Mouse (Mus musculus) lung, embryonic 15.5 days (tissue): ENCODE measurements around the gene Hoxb9. TPM values are rescaled to one million over a fixed set of nuclear protein-coding genes. Genes with fewer than 3 reads are reported as not detected.
A peak's percentile ranks its signal among the peaks of the same experiment; 100 is the strongest.

Experiments used
- ATAC-seq: fragments of 200-750 bp; cut with Nextera tagmentation; 2 replicates; pipeline ENCODE4 v1.8.0; 2017; ENCODE audit warnings: moderate number of reproducible peaks, borderline replicate concordance; ENCODE audit not compliant: low FRiP score, low TSS enrichment; ENCODE audit errors: extremely low read depth
- H3K27ac ChIP-seq: fragments of 300-500 bp; sonication (generic); 2 replicates; pipeline ENCODE4 v1.5.1; 2015; ENCODE audit warnings: moderate library complexity, mild to moderate bottlenecking, inconsistent platforms
- H3K27me3 ChIP-seq: fragments of 300-500 bp; sonication (generic); 2 replicates; pipeline ENCODE4 v1.6.1; 2015; ENCODE audit warnings: inconsistent platforms
- H3K36me3 ChIP-seq: fragments of 300-500 bp; sonication (generic); 2 replicates; pipeline ENCODE4 v1.6.1; 2015; ENCODE audit warnings: inconsistent platforms
- H3K4me1 ChIP-seq: fragments of 300-500 bp; sonication (generic); 2 replicates; pipeline ENCODE4 v1.6.1; 2015; ENCODE audit warnings: inconsistent platforms
- H3K4me2 ChIP-seq: fragments of 300-500 bp; sonication (generic); 2 replicates; pipeline ENCODE4 v1.6.1; 2015; ENCODE audit warnings: inconsistent platforms, mild to moderate bottlenecking, moderate library complexity
- H3K4me3 ChIP-seq: fragments of 300-500 bp; sonication (generic); 2 replicates; pipeline ENCODE4 v1.5.1; 2015; ENCODE audit warnings: mild to moderate bottlenecking, inconsistent platforms
- H3K9ac ChIP-seq: fragments of 300-500 bp; sonication (generic); 2 replicates; pipeline ENCODE4 v1.6.1; 2015; ENCODE audit warnings: inconsistent platforms
- H3K9me3 ChIP-seq: fragments of 300-500 bp; sonication (generic); 2 replicates; pipeline ENCODE4 v1.6.1; 2016; ENCODE audit warnings: inconsistent platforms
- WGBS: fragments of 180-500 bp; shearing (Covaris S2); methylation state at CpG from one replicate; pipeline ENCODE4 v1.1.7; 2015; 5-methylcytosine and 5-hydroxymethylcytosine counted together
- polyA plus RNA-seq: library from polyadenylated mRNA; unstranded; fragments of >200 nt; fragmentation: Nextera tagmentation; extraction: Ambion mirVana; gene quantifications from 2 replicates; pipeline ENCODE4 v1.2.1, GENCODE M21; 2015

Gene Hoxb9
- polyA plus RNA-seq, 1 experiment from 2014 or later = 0.27 TPM

- no peak overlapping the region for H3K4me2 ChIP-seq
- H3K36me3 ChIP-seq = no peaks in the 10 kb centered on the region
- no peaks in the 10 kb centered on the region for H3K9me3 ChIP-seq
- H3K27me3 ChIP-seq = peaks cover 99% of the 10 kb centered on the region
- H3K4me3 ChIP-seq = no peak overlapping the region
- no peak overlapping the region for H3K27ac ChIP-seq
- peaks cover 34% of the 10 kb centered on the region for H3K4me1 ChIP-seq
- no peak for ATAC-seq
- 4% methylated on average over 1 of the region's 1 CpGs for WGBS
- H3K9ac ChIP-seq = no peak overlapping the region
Measured at GRCm38 (mm10) chr11:96268031-96268745, 3.1 kb upstream of the Hoxb9 start.

- Histone ChIP-seq H3K27me3 (peaks cover 99% of the 10 kb centered on the region), H3K9ac (no peak overlapping the region), H3K4me2 (no peak overlapping the region), H3K27ac (no peak overlapping the region), H3K9me3 (no peaks in the 10 kb centered on the region), H3K4me3 (no peak overlapping the region), H3K36me3 (no peaks in the 10 kb centered on the region), H3K4me1 (peaks cover 34% of the 10 kb centered on the region)
- WGBS = 2% methylated on average over 19 of the region's 19 CpGs
- ATAC-seq = no peak; the same call in 1 of the 2 replicates
Measured at GRCm38 (mm10) chr11:96269869-96270268, 1.4 kb upstream of the Hoxb9 start.

- Histone ChIP-seq H3K9ac (no peak overlapping the region), H3K27me3 (peaks cover 99% of the 10 kb centered on the region)
Measured at GRCm38 (mm10) chr11:96271541-96272011, 319 bp downstream of the Hoxb9 start.

GRCm38 (mm10) chr11:96272024-96272921, 1.0 kb downstream of the Hoxb9 start:
- H3K27ac ChIP-seq = no peak overlapping the region
- H3K4me3 ChIP-seq = peak overlapping the region; percentile 36
- WGBS = under 1% methylated on average over 56 of the region's 58 CpGs
- no peaks in the 10 kb centered on the region for H3K9me3 ChIP-seq
- no peak for ATAC-seq
- no peak overlapping the region for H3K9ac ChIP-seq
- peaks cover 34% of the 10 kb centered on the region for H3K4me1 ChIP-seq
- H3K4me2 ChIP-seq = peak overlapping the region; percentile 57
- peaks cover 99% of the 10 kb centered on the region for H3K27me3 ChIP-seq
- no peaks in the 10 kb centered on the region for H3K36me3 ChIP-seq

More at GRCm38 (mm10) chr11:96271541-96272011, 319 bp downstream of the Hoxb9 start:
- peak; percentile 60; the same call in 1 of the 2 replicates for ATAC-seq
- under 1% methylated on average over 52 of the region's 52 CpGs for WGBS
- Histone ChIP-seq H3K36me3 (no peaks in the 10 kb centered on the region), H3K9me3 (no peaks in the 10 kb centered on the region), H3K27ac (no peak overlapping the region), H3K4me2 (peak overlapping the region; percentile 57), H3K4me3 (peak overlapping the region; percentile 36), H3K4me1 (peaks cover 34% of the 10 kb centered on the region)

- 5% methylated on average over 10 of the region's 10 CpGs for WGBS
- H3K9me3 ChIP-seq = no peaks in the 10 kb centered on the region
- no peak overlapping the region for H3K4me2 ChIP-seq
- H3K4me3 ChIP-seq = no peak overlapping the region
- H3K27me3 ChIP-seq = peaks cover 99% of the 10 kb centered on the region
- H3K36me3 ChIP-seq = no peaks in the 10 kb centered on the region
- ATAC-seq = no peak
- H3K4me1 ChIP-seq = peaks cover 33% of the 10 kb centered on the region
- no peak overlapping the region for H3K9ac ChIP-seq
- no peak overlapping the region for H3K27ac ChIP-seq
Measured at GRCm38 (mm10) chr11:96274428-96274827, 3.2 kb downstream of the Hoxb9 start.

- H3K27ac ChIP-seq = no peak overlapping the region
- H3K9me3 ChIP-seq = no peaks in the 10 kb centered on the region
- no peak overlapping the region for H3K9ac ChIP-seq
- peaks cover 99% of the 10 kb centered on the region for H3K27me3 ChIP-seq
- H3K4me2 ChIP-seq = no peak overlapping the region
- H3K36me3 ChIP-seq = no peaks in the 10 kb centered on the region
- peaks cover 21% of the 10 kb centered on the region for H3K4me1 ChIP-seq
- 8% methylated on average over 4 of the region's 4 CpGs for WGBS
- no peak overlapping the region for H3K4me3 ChIP-seq
- no peak for ATAC-seq
Measured at GRCm38 (mm10) chr11:96275896-96276295, 4.6 kb downstream of the Hoxb9 start.

GRCm38 (mm10) chr11:96277151-96278044, 6.1 kb downstream of the Hoxb9 start:
- peaks cover 98% of the 10 kb centered on the region for H3K27me3 ChIP-seq
- H3K9me3 ChIP-seq = no peaks in the 10 kb centered on the region
- 0 out of 2 replicates have a peak overlapping the region, but pooled peaks have one; percentile 1 for H3K4me3 ChIP-seq
- H3K4me1 ChIP-seq = peaks cover 6% of the 10 kb centered on the region
- no peak overlapping the region for H3K9ac ChIP-seq
- no peaks in the 10 kb centered on the region for H3K36me3 ChIP-seq
- no peak for ATAC-seq
- H3K4me2 ChIP-seq = peak overlapping the region; percentile 23; the same call in 1 of the 2 replicates
- 4% methylated on average over 35 of the region's 35 CpGs for WGBS
- H3K27ac ChIP-seq = no peak overlapping the region

- ATAC-seq = no peak
- Histone ChIP-seq H3K9ac (no peak overlapping the region), H3K4me2 (no peak overlapping the region), H3K4me1 (peaks cover 6% of the 10 kb centered on the region; the same call in 1 of the 2 replicates), H3K36me3 (no peaks in the 10 kb centered on the region), H3K27me3 (peaks cover 98% of the 10 kb centered on the region), H3K9me3 (no peaks in the 10 kb centered on the region), H3K4me3 (no peak overlapping the region), H3K27ac (no peak overlapping the region)
- WGBS = 19% methylated on average over 14 of the region's 14 CpGs
Measured at GRCm38 (mm10) chr11:96278324-96278723, 7.1 kb downstream of the Hoxb9 start.

GRCm38 (mm10) chr11:96278773-96279172, 7.5 kb downstream of the Hoxb9 start:
- Histone ChIP-seq H3K36me3 (no peaks in the 10 kb centered on the region), H3K4me1 (peaks cover 10% of the 10 kb centered on the region; the same call in 1 of the 2 replicates), H3K27ac (no peak overlapping the region), H3K4me2 (no peak overlapping the region), H3K9ac (no peak overlapping the region), H3K9me3 (no peaks in the 10 kb centered on the region), H3K4me3 (no peak overlapping the region), H3K27me3 (peaks cover 96% of the 10 kb centered on the region)
- no peak for ATAC-seq
- under 1% methylated on average over 9 of the region's 9 CpGs for whole genome bisulfite sequencing

- H3K27me3 ChIP-seq = peaks cover 94% of the 10 kb centered on the region
- H3K4me2 ChIP-seq = no peak overlapping the region
Measured at GRCm38 (mm10) chr11:96279421-96280233, 8.4 kb downstream of the Hoxb9 start.

More at GRCm38 (mm10) chr11:96279421-96280233, 8.4 kb downstream of the Hoxb9 start:
- WGBS = 5% methylated on average over 31 of the region's 31 CpGs
- H3K4me3 ChIP-seq = 0 out of 2 replicates have a peak overlapping the region, but pooled peaks have one; percentile 0
- H3K27ac ChIP-seq = no peak overlapping the region
- H3K36me3 ChIP-seq = no peaks in the 10 kb centered on the region
- H3K9ac ChIP-seq = no peak overlapping the region
- no peak for ATAC-seq
- peaks cover 14% of the 10 kb centered on the region for H3K4me1 ChIP-seq
- no peaks in the 10 kb centered on the region for H3K9me3 ChIP-seq
